20 mouse cellular contexts compared by ENCODE assay signal in genomic region chr1:33717636-33718035, GRCm38 (mm10).
"Had no signal": no experiment of that assay in that cellular context is flagged by ENCODE, and none has a peak within 500 bp of the region (broad histone marks: within the 10 kb centered on the region; RNA-seq: fewer than 3 reads in every experiment).

No protein-coding gene starts in this region.

- H3K36me3 ChIP-seq: midbrain, embryonic 15.5 days; neural tube, embryonic 12.5 days had no signal

- H3K27ac ChIP-seq: lung, embryonic 15.5 days; macrophage; midbrain, embryonic 13.5 days; midbrain, embryonic 15.5 days; neural tube, embryonic 12.5 days had no signal

- DNase-seq: liver, postnatal 0 days; lung, adult 2 months; lung, postnatal 14 days; lung, postnatal 36 days; retina, postnatal 1 day; right cerebral cortex, adult 18-20 months; right cerebral cortex, postnatal 25 days; right cerebral cortex, postnatal 4 days; spleen, adult 18-20 months; thymus, adult 2 months; thymus, postnatal 25 days; thymus, postnatal 4 days had no signal

- H3K9me3 ChIP-seq: lung, embryonic 15.5 days; megakaryocyte, embryonic 14.5 days; midbrain, embryonic 13.5 days; midbrain, embryonic 15.5 days; neural tube, embryonic 12.5 days had no signal

- H3K9ac ChIP-seq: liver, postnatal 0 days; lung, embryonic 15.5 days; midbrain, embryonic 13.5 days; midbrain, embryonic 15.5 days; neural tube, embryonic 12.5 days had no signal

- H3K27me3 ChIP-seq: lung, embryonic 15.5 days; midbrain, embryonic 15.5 days; neural tube, embryonic 12.5 days had no signal

- H3K4me3 ChIP-seq: lung, embryonic 15.5 days; megakaryocyte, embryonic 14.5 days; midbrain, embryonic 13.5 days; midbrain, embryonic 15.5 days; neural tube, embryonic 12.5 days had no signal

- ATAC-seq: liver, postnatal 0 days; lung, postnatal 0 days; midbrain, embryonic 13.5 days; midbrain, embryonic 15.5 days had no signal

- H3K4me2 ChIP-seq: lung, embryonic 15.5 days; midbrain, embryonic 11.5 days; midbrain, embryonic 13.5 days; midbrain, embryonic 15.5 days; neural tube, embryonic 12.5 days had no signal
